Mouse (Mus musculus): ENCODE results near the gene Inpp5d.

DNA sequence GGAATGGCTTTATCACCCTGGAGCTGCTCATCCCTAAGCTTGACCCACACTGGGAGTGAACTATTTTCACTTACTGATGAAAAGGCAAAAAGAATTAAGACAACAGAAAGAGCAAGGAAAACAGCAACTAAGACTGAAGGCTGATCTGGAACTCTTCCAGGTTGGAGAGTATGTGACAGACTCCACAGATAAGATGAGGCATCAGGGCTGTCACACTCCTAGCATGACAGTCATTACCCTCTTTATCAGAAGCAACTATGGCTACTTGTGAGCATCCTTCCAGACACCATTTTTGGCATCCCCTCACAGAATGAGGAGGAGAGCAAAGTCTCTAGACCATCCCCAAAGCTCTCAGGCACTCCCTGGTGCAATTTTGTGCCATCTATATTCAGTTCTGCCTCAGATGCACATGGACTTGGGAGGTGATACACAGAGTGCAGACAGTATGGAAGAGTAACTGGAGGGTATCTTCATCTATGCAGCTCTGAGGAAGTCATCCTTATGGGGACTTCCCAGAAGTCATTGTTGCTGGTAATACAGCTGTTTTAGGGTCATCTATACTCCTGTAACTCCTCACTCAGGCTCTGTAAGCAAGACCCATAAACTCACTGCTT lies 129.4 kb downstream of the Inpp5d start:
- TF ChIP-seq CTCF (IDR thresholded peaks at IDR 0.05; ENCODE audit: borderline replicate concordance, insufficient read depth, low read length) = no peak
- no peak for TF ChIP-seq POLR2A (IDR thresholded peaks at IDR 0.05; ENCODE audit: low read depth, low read length)
